Comparison of ENCODE assay signal across 8 mouse cellular contexts in the genomic region with DNA sequence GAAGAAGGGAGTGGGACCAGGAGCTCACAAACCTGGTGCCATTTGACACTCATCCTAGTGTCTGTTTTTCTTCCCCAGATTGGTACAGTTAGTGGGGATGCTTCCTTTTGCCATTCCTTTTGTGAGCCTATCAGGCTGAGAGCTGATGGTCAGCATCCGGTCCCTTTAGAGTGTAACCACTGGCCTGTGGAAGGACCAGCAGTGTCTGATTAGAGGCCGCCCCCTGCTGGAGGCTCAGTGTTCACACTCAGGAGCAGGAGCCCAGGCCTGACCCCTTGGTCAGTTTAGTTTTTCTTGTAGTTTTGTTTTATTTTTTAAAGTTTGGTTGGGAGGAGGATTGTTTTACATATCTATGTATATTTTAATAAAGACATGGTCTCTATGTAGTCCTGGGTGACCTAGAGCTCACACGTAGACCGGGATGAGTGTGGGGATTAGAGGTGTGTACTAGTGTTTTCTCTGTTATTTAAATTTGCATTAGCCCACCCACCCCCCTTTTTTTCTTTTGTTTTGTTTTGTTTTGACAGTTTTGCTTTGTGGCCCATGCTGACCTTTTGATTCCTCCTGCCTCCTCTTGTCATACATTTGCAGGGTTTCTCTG. TPM values are rescaled to one million over a fixed set of nuclear protein-coding genes. Genes with fewer than 3 reads are reported as not detected.
A peak's percentile ranks its signal among the peaks of the same experiment; 100 is the strongest.
DNase-seq lines count a peak whose midpoint lies in the region; ATAC-seq and TF ChIP-seq lines count a peak whose summit lies in the region.

No protein-coding gene starts in this region.

- intact Hi-C loops in left cerebral cortex, postnatal 10 days (cut with DNase I): loop anchor here (2.0 kb wide), 1 partner anchor 29 kb away; no protein-coding TSS in a partner anchor

- no peak overlapping the region for H3K27ac ChIP-seq in hindbrain, postnatal 0 days

- 58% methylated on average over 4 of the region's 4 CpGs for WGBS in hindbrain, postnatal 0 days

- peak; percentile 85 for TF ChIP-seq CTCF in hindbrain, postnatal 0 days (IDR thresholded peaks at IDR 0.05; ENCODE audit: low read depth)

- ATAC-seq in hindbrain, postnatal 0 days: peak; percentile 77
- peak; percentile 80 for ATAC-seq in megakaryocyte-erythroid progenitor cell, adult 5-6 weeks (replicated peaks; ENCODE audit: low FRiP score, low TSS enrichment, poor library complexity, severe bottlenecking)

- no peak overlapping the region for H3K4me3 ChIP-seq in hindbrain, postnatal 0 days (ENCODE audit: low read length)

- H3K27me3 ChIP-seq in hindbrain, postnatal 0 days (ENCODE audit: insufficient read depth, low read length): no peaks in the 10 kb centered on the region

- peaks cover 92% of the 10 kb centered on the region for H3K36me3 ChIP-seq in hindbrain, postnatal 0 days (ENCODE audit: insufficient read depth, low read length)

- H3K9me3 ChIP-seq in hindbrain, postnatal 0 days (ENCODE audit: low read length): no peaks in the 10 kb centered on the region

- peak; percentile 90 for DNase-seq in NIH3T3 (ENCODE audit: low read depth)
- DNase-seq in cerebellum, adult 9-11 months: peak; percentile 71
- peak; percentile 88 for DNase-seq in gastrocnemius, adult 18-20 months (ENCODE audit: low spot score)
- peak; percentile 79 for DNase-seq in hindbrain, postnatal 0 days (ENCODE audit: low spot score)
- peak; percentile 23 to 87 for DNase-seq in left cerebral cortex, postnatal 10 days (ENCODE audit: extremely low spot score in 1 of 2, low spot score in 2 of 2)
- DNase-seq in right cerebral cortex, postnatal 25 days: peak; percentile 51
- peak; percentile 81 for DNase-seq in urinary bladder, postnatal 25 days (ENCODE audit: low spot score)

- H3K9ac ChIP-seq in hindbrain, postnatal 0 days (replicated peaks; ENCODE audit: low read length): no peak overlapping the region

- H3K4me1 ChIP-seq in hindbrain, postnatal 0 days (ENCODE audit: insufficient read depth, low read length): no peaks in the 10 kb centered on the region

- H3K4me2 ChIP-seq in hindbrain, postnatal 0 days (ENCODE audit: low read depth, low read length): no peak overlapping the region

RNA-seq across cellular contexts. Expression of gene Zc3h4, which starts 25.5 kb away (rescaled TPM):
- 10 to 100 TPM; 27.7 to 28.6 TPM for total RNA-seq in gastrocnemius, adult 18-20 months (2021)
- total RNA-seq in hindbrain, postnatal 0 days (2014; rRNA removed): 36.8 and 38.2 TPM in 2 replicates
- 8.3 and 9.1 TPM in 2 replicates for polyA plus RNA-seq in hindbrain, postnatal 0 days (2015; fragmentation: Nextera tagmentation; extraction: Ambion mirVana)
- 10 to 100 TPM; 54.3 to 57.2 TPM for total RNA-seq in left cerebral cortex, postnatal 10 days (2021)
- total RNA-seq in megakaryocyte-erythroid progenitor cell, adult 5-6 weeks (2014; fragmentation: Nextera tagmentation): 60.7 and 66.9 TPM in 2 replicates
- total RNA-seq in megakaryocyte-erythroid progenitor cell, adult 5-6 weeks (2017): 29.5 and 39.1 TPM in 2 replicates

RNA-seq across cellular contexts. Expression of gene Tmem160, which starts 26.4 kb away (rescaled TPM):
- total RNA-seq in gastrocnemius, adult 18-20 months (2021): 10 to 100 TPM; 52.0 to 53.2 TPM
- 71.7 and 72.6 TPM in 2 replicates for total RNA-seq in hindbrain, postnatal 0 days (2014; rRNA removed)
- 102 and 114 TPM in 2 replicates for polyA plus RNA-seq in hindbrain, postnatal 0 days (2015; fragmentation: Nextera tagmentation; extraction: Ambion mirVana)
- 10 to 100 TPM; 96.3 to 98.3 TPM for total RNA-seq in left cerebral cortex, postnatal 10 days (2021)
- 34.3 and 39.2 TPM in 2 replicates for total RNA-seq in megakaryocyte-erythroid progenitor cell, adult 5-6 weeks (2014; fragmentation: Nextera tagmentation)
- total RNA-seq in megakaryocyte-erythroid progenitor cell, adult 5-6 weeks (2017): 16.3 and 16.9 TPM in 2 replicates

RNA-seq across cellular contexts. Expression of gene Sae1, which starts 38.6 kb away (rescaled TPM):
- total RNA-seq in gastrocnemius, adult 18-20 months (2021): 10 to 100 TPM; 25.3 to 30.6 TPM
- 88.6 and 89.4 TPM in 2 replicates for total RNA-seq in hindbrain, postnatal 0 days (2014; rRNA removed)
- polyA plus RNA-seq in hindbrain, postnatal 0 days (2015; fragmentation: Nextera tagmentation; extraction: Ambion mirVana): 215 and 216 TPM in 2 replicates
- 100 to 1,000 TPM; 114 to 118 TPM for total RNA-seq in left cerebral cortex, postnatal 10 days (2021)
- total RNA-seq in megakaryocyte-erythroid progenitor cell, adult 5-6 weeks (2014; fragmentation: Nextera tagmentation): 132 and 134 TPM in 2 replicates
- total RNA-seq in megakaryocyte-erythroid progenitor cell, adult 5-6 weeks (2017): 478 and 490 TPM in 2 replicates

RNA-seq across cellular contexts. Expression of gene Npas1, which starts 51.3 kb away (rescaled TPM):
- not detected for total RNA-seq in gastrocnemius, adult 18-20 months (2021)
- total RNA-seq in hindbrain, postnatal 0 days (2014; rRNA removed): 9.0 and 13.9 TPM in 2 replicates
- polyA plus RNA-seq in hindbrain, postnatal 0 days (2015; fragmentation: Nextera tagmentation; extraction: Ambion mirVana): 7.6 and 7.9 TPM in 2 replicates
- 10 to 100 TPM; 14.6 to 15.0 TPM for total RNA-seq in left cerebral cortex, postnatal 10 days (2021)
- total RNA-seq in megakaryocyte-erythroid progenitor cell, adult 5-6 weeks (2014; fragmentation: Nextera tagmentation): not detected in 2 replicates
- not detected in 2 replicates for total RNA-seq in megakaryocyte-erythroid progenitor cell, adult 5-6 weeks (2017)
